Mouse (Mus musculus) ES-E14 (cell line): ENCODE measurements at regions not wholly inside any gene's neighbourhood (a gene's known extent, or its start where the extent isn't known, plus 50 kb on each side); places are given as distances from the start of the nearest gene placed in this dataset.

Source experiments
- DNase-seq: peaks from one replicate; pipeline ENCODE4 v3.0.0-alpha.2; 2013; ENCODE audit warnings: low read depth, low spot score
- H3K27ac ChIP-seq: 2 replicates; pipeline ENCODE4 v1.5.1; 2012; ENCODE audit warnings: low read depth, mild to moderate bottlenecking, low read length, moderate library complexity, mixed read lengths; ENCODE audit not compliant: poor library complexity, insufficient read depth, severe bottlenecking
- H3K36me3 ChIP-seq: 2 replicates; pipeline ENCODE4 v1.6.1; 2012; ENCODE audit warnings: mild to moderate bottlenecking, low read length, moderate library complexity, mixed read lengths; ENCODE audit not compliant: control insufficient read depth, poor library complexity, insufficient read depth, severe bottlenecking
- H3K4me1 ChIP-seq, 2 experiments: fragments of 150-350 bp in 1 of 2; sonication (generic) in 1 of 2; 2 replicates each; pipeline ENCODE4 v1.6.1; 2012; ENCODE audit warnings: low read length in 2 of 2, mild to moderate bottlenecking in 1 of 2, mixed read lengths in 1 of 2; ENCODE audit not compliant: control insufficient read depth in 2 of 2, insufficient read depth in 2 of 2, poor library complexity in 1 of 2
- H3K4me3 ChIP-seq, 2 experiments: fragments of 150-350 bp in 1 of 2; sonication (generic) in 1 of 2; 2 replicates each; pipeline ENCODE4 v1.5.1; 2012; ENCODE audit warnings: low read length in 2 of 2, low read depth in 1 of 2, mild to moderate bottlenecking in 1 of 2, mixed read lengths in 1 of 2; ENCODE audit not compliant: insufficient read depth in 1 of 2, poor library complexity in 1 of 2, severe bottlenecking in 1 of 2
- H3K9ac ChIP-seq: 2 replicates; pipeline ENCODE4 v1.6.1; 2012; ENCODE audit warnings: low read depth, mild to moderate bottlenecking, low read length, mixed read lengths; ENCODE audit not compliant: poor library complexity, insufficient read depth, severe bottlenecking
- H3K9me3 ChIP-seq: fragments of 150-350 bp; sonication (generic); 2 replicates; pipeline ENCODE4 v1.6.1; 2012; ENCODE audit warnings: low read depth, mild to moderate bottlenecking, low read length; ENCODE audit not compliant: control insufficient read depth, insufficient read depth
- CHD2 ChIP-seq: IDR thresholded peaks from 2 replicates; pipeline ENCODE4 v1.6.1; 2014; ENCODE audit warnings: mild to moderate bottlenecking, low read depth, low read length, inconsistent platforms
- HCFC1 ChIP-seq: IDR thresholded peaks from 2 replicates; pipeline ENCODE4 v1.6.1; 2012; ENCODE audit warnings: low read length, inconsistent platforms, borderline replicate concordance; ENCODE audit not compliant: insufficient read depth
- MAFK ChIP-seq: IDR thresholded peaks from 2 replicates; pipeline ENCODE4 v1.6.1; 2014; ENCODE audit warnings: mild to moderate bottlenecking, low read depth, low read length, inconsistent platforms; ENCODE audit not compliant: insufficient read depth
- ZC3H11A ChIP-seq: IDR thresholded peaks from 2 replicates; pipeline ENCODE4 v1.6.1; 2012; ENCODE audit warnings: low read depth, mild to moderate bottlenecking, inconsistent platforms, low read length, borderline replicate concordance
- ZNF384 ChIP-seq: IDR thresholded peaks from 2 replicates; pipeline ENCODE4 v1.6.1; 2012; ENCODE audit warnings: low read depth, low read length, inconsistent platforms
- in situ Hi-C, 2 experiments: fragments of 600-800 bp; cut with MboI; formaldehyde crosslinking; loops; one replicate each; pipeline ENCODE4 v1.15.1; 2025; ENCODE audit warnings: low sequenced_read_pairs in 2 of 2, inconsistent platforms in 1 of 2; ENCODE audit not compliant: unreplicated experiment in 2 of 2

GRCm38 (mm10) chrX:163302697-163303096 lies 246.8 kb downstream of the Grpr start:
- Histone ChIP-seq H3K9ac (no peak overlapping the region), H3K9me3 (no peaks in the 10 kb centered on the region), H3K27ac (no peak overlapping the region), H3K4me1 (no peaks in the 10 kb centered on the region), H3K4me3 (no peak overlapping the region), H3K36me3 (no peaks in the 10 kb centered on the region)
- no peak for TF ChIP-seq ZC3H11A
- no peak for TF ChIP-seq ZNF384
- TF ChIP-seq MAFK = no peak
- no peak for TF ChIP-seq HCFC1
- no peak for TF ChIP-seq CHD2
- in situ Hi-C loops = no loop called here
- no peak for DNase-seq

GRCm38 (mm10) chrX:163301045-163301444 lies 248.4 kb downstream of the Grpr start:
- Histone ChIP-seq H3K36me3 (no peaks in the 10 kb centered on the region), H3K9ac (no peak overlapping the region), H3K4me1 (no peaks in the 10 kb centered on the region), H3K27ac (no peak overlapping the region), H3K4me3 (no peak overlapping the region), H3K9me3 (no peaks in the 10 kb centered on the region)
- DNase-seq = no peak
- TF ChIP-seq CHD2 (no peak), MAFK (no peak), ZC3H11A (no peak), ZNF384 (no peak), HCFC1 (no peak)
- in situ Hi-C loops = no loop called here

- Histone ChIP-seq H3K9me3 (no peaks in the 10 kb centered on the region), H3K4me1 (no peaks in the 10 kb centered on the region), H3K36me3 (no peaks in the 10 kb centered on the region), H3K9ac (no peak overlapping the region), H3K4me3 (no peak overlapping the region), H3K27ac (no peak overlapping the region)
- no peak for TF ChIP-seq ZNF384
- no peak for TF ChIP-seq ZC3H11A
- no peak for TF ChIP-seq HCFC1
- no peak for TF ChIP-seq MAFK
- no peak for TF ChIP-seq CHD2
- DNase-seq = no peak
- in situ Hi-C loops = no loop called here
These were observed 252.4 kb downstream of the Grpr start for GRCm38 (mm10) chrX:163296956-163297628.

- no peak overlapping the region for H3K4me3 ChIP-seq
- no peaks in the 10 kb centered on the region for H3K9me3 ChIP-seq
- no peaks in the 10 kb centered on the region for H3K36me3 ChIP-seq
- no peaks in the 10 kb centered on the region for H3K4me1 ChIP-seq
- no peak overlapping the region for H3K27ac ChIP-seq
- in situ Hi-C loops = no loop called here
- no peak for DNase-seq
- TF ChIP-seq ZNF384 (no peak), CHD2 (no peak), HCFC1 (no peak), MAFK (no peak), ZC3H11A (no peak)
- no peak overlapping the region for H3K9ac ChIP-seq
These were observed 288.2 kb downstream of the Grpr start for GRCm38 (mm10) chrX:163261248-163261647.
